Mouse (Mus musculus): ENCODE data around the gene Lmod2. TPM values are rescaled to one million over a fixed set of nuclear protein-coding genes. Genes with fewer than 3 reads are reported as not detected.

The Lmod2 gene
- total RNA-seq, 2 experiments from 2014 or later: not detected

- intact Hi-C loops (cut with DNase I): no loop called here
- DNase-seq: no peak
These were observed 4.1 kb downstream of the Lmod2 start for GRCm38 (mm10) chr6:24601668-24602067.

DNA sequence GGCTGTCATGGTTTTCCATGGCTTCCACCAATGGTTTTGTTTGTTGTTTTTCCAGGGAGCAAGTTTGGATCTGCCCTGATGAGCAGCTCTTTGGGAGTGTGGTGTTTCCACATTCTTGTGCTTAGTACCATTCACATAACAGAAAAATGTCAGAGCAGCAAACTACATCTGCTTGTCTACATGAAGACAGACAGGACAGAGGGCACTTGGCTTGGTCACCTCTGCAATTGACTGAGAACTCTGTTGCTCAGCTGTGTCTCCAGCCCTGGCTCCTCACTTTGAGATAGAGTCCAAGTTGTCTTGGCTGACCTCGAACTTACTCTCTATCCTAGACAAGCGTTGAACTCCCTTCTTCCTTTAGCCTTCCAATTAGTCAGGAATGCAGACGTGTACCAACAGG is 4.8 kb downstream of the Lmod2 start:
- no peak for DNase-seq
- intact Hi-C loops (cut with DNase I): no loop called here

DNA sequence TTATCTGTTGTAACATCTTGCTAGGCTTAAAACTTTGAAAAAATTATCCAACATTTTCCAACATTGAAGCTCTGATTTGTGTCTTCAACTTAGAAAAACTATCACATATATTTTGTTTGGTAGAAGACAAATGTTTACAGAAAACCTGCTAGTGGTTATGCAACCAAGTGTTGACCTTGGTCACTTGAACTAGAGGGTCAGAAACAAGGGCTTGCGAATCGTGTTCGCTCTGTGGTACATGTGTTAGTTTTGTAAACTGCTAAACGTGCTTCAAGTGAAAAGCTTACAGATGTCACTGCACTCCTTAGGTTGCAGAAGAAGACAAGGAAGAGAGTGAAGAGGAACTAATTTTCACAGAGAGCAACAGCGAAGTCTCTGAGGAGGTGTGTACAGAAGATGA is 5.4 kb downstream of the Lmod2 start:
- intact Hi-C loops (cut with DNase I): no loop called here
- DNase-seq: no peak

- DNase-seq: no peak
- intact Hi-C loops (cut with DNase I): no loop called here
These were observed 6.7 kb downstream of the Lmod2 start for GRCm38 (mm10) chr6:24604289-24604688.

DNA sequence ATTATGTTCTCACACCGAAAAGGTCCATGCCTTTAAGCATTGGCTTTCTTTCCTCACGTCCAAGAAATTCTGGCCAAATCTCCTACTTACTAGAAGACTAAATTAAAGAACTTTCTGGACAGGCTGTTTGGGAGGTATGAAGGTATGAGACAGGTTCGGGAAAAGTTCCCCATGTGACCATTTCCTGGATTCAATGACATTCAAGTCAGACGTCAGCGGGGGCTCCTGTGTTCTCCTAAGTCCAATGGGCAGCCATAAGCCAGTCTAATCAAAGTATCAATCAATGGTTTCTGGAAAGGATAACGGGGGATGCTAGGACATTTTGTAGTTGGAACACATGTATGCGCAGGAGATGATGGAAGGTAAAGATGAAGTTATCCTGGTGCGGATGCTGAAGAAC is 8.1 kb downstream of the Lmod2 start:
- intact Hi-C loops (cut with DNase I): no loop called here

GRCm38 (mm10) chr6:24606512-24606911 is 8.9 kb downstream of the Lmod2 start:
- no peak for DNase-seq
- intact Hi-C loops (cut with DNase I): no loop called here

More for the DNA sequence above, 8.1 kb downstream of the Lmod2 start:
- no peak for DNase-seq

GRCm38 (mm10) chr6:24607531-24607930 is 10.0 kb downstream of the Lmod2 start:
- intact Hi-C loops (cut with DNase I): no loop called here

DNA sequence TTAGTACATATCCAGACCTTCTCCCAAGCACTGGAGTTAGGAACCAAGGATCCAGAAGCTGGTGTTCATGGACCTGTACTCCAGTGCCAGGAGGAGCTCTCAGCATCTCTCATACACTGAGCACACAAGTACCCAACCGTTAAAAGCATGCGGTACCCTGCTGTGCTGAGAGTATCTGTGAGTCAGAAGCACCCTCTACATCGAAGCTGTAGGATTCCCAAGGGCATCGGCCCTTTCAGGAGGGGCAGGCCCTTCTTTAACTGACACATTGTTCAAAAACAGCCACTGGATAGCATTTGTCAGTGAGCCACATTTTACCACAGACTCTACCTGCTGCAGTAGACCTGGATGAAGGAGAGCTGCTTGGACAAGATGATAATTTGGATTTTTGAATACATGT is 10.6 kb downstream of the Lmod2 start:
- intact Hi-C loops (cut with DNase I): no loop called here

More at GRCm38 (mm10) chr6:24607531-24607930, 10.0 kb downstream of the Lmod2 start:
- DNase-seq: no peak

GRCm38 (mm10) chr6:24608682-24609081 is 11.1 kb downstream of the Lmod2 start:
- no peak for DNase-seq
- intact Hi-C loops (cut with DNase I): no loop called here

More for the DNA sequence above, 10.6 kb downstream of the Lmod2 start:
- DNase-seq: no peak

DNA sequence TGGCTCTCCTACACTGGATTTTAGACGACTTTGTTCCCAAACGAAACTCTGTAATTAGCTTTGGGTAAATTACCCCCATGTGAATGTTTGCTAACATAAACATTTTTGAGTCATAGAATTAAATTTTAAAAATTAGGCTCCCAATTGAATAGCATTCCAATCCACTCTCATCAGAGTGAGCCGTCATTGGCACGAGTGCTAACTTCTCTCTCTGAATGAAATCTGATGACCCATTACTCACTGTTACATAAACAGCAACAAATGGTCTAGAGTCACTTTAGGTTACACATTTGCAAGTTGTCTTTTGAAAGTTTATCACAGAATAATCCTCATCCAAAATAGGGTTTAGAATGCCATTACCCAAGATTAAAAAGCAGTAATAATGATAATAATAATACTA is 12.0 kb downstream of the Lmod2 start:
- no peak for DNase-seq
- intact Hi-C loops (cut with DNase I): no loop called here

DNA sequence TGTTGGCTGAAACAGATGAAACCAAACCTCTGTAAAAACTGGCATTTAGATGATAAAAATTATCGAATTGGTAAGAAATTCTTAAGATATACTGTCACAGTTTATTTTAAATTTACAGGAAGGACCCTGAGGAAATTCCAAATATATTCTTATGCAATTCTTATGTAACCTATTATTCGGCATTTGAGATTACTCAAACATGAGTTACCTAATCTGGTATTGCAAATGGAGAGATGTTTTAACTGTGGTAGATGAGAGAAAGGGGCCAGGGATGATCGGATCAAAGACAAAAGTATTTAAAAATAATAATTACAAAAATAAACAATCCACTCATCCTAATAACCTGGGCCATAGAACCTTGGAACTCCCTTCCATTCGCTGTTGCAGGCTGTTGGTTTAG is 12.8 kb downstream of the Lmod2 start:
- intact Hi-C loops (cut with DNase I): no loop called here
- DNase-seq: no peak

GRCm38 (mm10) chr6:24612074-24612755 is 14.7 kb downstream of the Lmod2 start:
- no peak for DNase-seq
- intact Hi-C loops (cut with DNase I): no loop called here

DNA sequence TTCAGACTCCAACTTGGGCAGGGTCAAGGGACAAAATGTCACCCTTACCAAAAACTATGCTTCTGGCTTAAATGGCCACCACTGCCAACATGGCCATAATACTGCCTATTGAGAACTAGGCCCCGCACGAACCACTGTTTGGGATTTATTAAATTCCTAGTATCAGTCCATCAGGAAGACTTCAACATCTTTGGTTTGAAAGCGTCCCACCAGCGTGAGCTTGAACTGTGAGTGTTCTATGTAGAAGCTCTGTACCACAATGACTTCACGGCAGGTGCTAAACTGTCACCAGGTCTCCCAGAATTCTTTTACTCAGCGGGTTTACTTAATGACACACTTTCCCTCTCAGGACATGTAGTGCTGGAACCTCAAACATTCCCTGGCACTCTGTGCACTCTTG is 15.8 kb downstream of the Lmod2 start:
- no peak for DNase-seq
- intact Hi-C loops (cut with DNase I): no loop called here

GRCm38 (mm10) chr6:24613918-24614317 is 16.4 kb downstream of the Lmod2 start:
- intact Hi-C loops (cut with DNase I): no loop called here
- DNase-seq: no peak

DNA sequence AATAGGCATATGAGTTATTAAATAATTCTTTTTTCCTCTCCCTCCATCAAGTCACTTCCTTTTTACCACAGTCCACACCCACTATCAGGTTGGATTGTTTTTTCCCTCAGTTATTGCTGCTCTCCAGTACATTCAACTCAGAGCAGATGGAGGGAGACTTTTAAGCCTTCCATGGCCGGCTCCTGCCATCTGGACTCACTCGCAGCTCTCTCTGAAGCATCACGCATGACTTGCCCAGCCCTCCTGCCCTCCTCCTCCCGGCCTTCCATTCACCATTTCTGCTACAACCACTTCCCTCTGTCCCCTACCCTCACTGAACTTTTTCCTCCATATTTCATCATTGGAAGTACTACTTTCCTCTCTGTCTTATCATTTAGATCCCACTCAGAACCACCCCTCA is 19.2 kb downstream of the Lmod2 start:
- DNase-seq: peak; percentile 71
- intact Hi-C loops (cut with DNase I): loop anchor here (5.0 kb wide), 1 partner anchor 84 kb away; no protein-coding TSS in a partner anchor

GRCm38 (mm10) chr6:24619285-24620045 is 21.9 kb downstream of the Lmod2 start:
- DNase-seq: no peak
- intact Hi-C loops (cut with DNase I): loop anchor here (5.0 to 10.0 kb wide), 2 partner anchors 87 to 1125 kb away; no protein-coding TSS in a partner anchor

GRCm38 (mm10) chr6:24620936-24621335 is 23.4 kb downstream of the Lmod2 start:
- DNase-seq: no peak
- intact Hi-C loops (cut with DNase I): loop anchor here (10.0 kb wide), 1 partner anchor 1126 kb away; no protein-coding TSS in a partner anchor

- intact Hi-C loops (cut with DNase I): loop anchor here (10.0 kb wide), 1 partner anchor 1127 kb away; no protein-coding TSS in a partner anchor
- DNase-seq: no peak
These were observed 24.5 kb downstream of the Lmod2 start for GRCm38 (mm10) chr6:24622098-24622497.

- intact Hi-C loops (cut with DNase I): loop anchor here (5.0 to 10.0 kb wide), 2 partner anchors 100 to 1133 kb away; partner anchors contain the start of genes Asb15 and Ndufa5
- DNase-seq: peak; percentile 38
These were observed 30.0 kb downstream of the Lmod2 start for GRCm38 (mm10) chr6:24627586-24628030.

GRCm38 (mm10) chr6:24628499-24628898 is 30.9 kb downstream of the Lmod2 start:
- DNase-seq: no peak
- intact Hi-C loops (cut with DNase I): loop anchor here (5.0 to 10.0 kb wide), 2 partner anchors 101 to 1134 kb away; partner anchors contain the start of genes Asb15 and Ndufa5

DNA sequence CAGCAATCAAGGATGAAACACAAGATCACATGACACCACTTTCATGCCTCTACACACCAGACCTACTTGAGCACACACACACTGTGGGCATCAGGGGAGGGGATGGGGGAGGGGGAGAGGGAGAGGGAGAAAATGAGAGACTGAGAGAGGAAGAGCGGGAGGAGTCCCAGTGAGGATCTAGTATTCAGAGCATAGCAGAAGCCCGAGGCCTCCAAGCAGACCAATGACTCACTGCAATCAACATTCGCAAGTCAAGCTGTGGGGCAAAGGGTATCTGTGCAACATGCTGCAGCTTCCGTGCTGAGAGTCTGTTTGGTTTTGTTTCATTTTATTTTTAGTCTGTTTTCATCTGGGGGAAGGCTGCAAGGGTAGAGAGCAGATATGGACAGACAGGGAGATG is 34.5 kb downstream of the Lmod2 start:
- intact Hi-C loops (cut with DNase I): no loop called here

DNA sequence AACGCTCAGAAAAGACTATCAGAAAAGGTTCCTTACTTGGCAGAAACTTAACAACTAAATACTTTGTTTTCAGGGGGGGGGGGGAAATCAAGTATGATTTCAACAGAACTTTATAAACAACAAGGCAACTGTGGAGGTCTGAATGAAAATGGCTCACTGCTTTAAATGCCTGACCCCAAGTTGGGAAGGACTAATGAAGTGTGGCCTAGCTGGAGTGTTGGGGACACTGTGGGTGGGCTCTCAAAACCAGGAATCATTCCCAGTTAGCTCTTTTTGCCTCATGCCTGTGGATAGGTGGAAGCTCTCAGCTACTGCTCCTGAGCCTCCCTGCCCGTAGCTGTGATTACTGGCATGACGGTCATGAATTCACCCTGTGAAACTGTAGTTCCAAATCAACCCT is 36.5 kb downstream of the Lmod2 start:
- intact Hi-C loops (cut with DNase I): no loop called here
- no peak for DNase-seq

More for the DNA sequence above, 34.5 kb downstream of the Lmod2 start:
- DNase-seq: no peak

Data from left cerebral cortex, postnatal 4 days (tissue).